Mouse (Mus musculus) spleen, adult 2 months (tissue): Measurements from ENCODE around the gene Cmtr1. TPM values are rescaled to one million over a fixed set of nuclear protein-coding genes. Genes with fewer than 3 reads are reported as not detected.

Experiments used
- DNase-seq, 2 experiments: peaks; one replicate each; pipeline versions ENCODE4 v3.0.0 to v3.0.0-alpha.2; 2012 to 2021; ENCODE audit warnings: low spot score in 2 of 2, low read depth in 1 of 2
- H3K27ac ChIP-seq: fragments of 200-500 bp; 2 replicates; pipeline ENCODE4 v1.5.1; 2012; ENCODE audit warnings: low read length, inconsistent platforms; ENCODE audit not compliant: insufficient read depth
- H3K27me3 ChIP-seq: fragments of 200-500 bp; 2 replicates; pipeline ENCODE4 v1.6.1; 2012; ENCODE audit warnings: mild to moderate bottlenecking, moderate library complexity, low read length, inconsistent platforms; ENCODE audit not compliant: control insufficient read depth, insufficient read depth
- H3K36me3 ChIP-seq: fragments of 200-500 bp; 2 replicates; pipeline ENCODE4 v1.6.1; 2012; ENCODE audit warnings: mild to moderate bottlenecking, low read length, inconsistent platforms; ENCODE audit not compliant: control insufficient read depth, insufficient read depth
- H3K4me1 ChIP-seq: fragments of 200-500 bp; 2 replicates; pipeline ENCODE4 v1.6.1; 2011; ENCODE audit warnings: inconsistent platforms; ENCODE audit not compliant: control insufficient read depth, insufficient read depth, insufficient read length
- H3K4me3 ChIP-seq: fragments of 200-500 bp; 2 replicates; pipeline ENCODE4 v1.5.1; 2011; ENCODE audit warnings: mild to moderate bottlenecking, inconsistent platforms; ENCODE audit not compliant: insufficient read depth, insufficient read length; ENCODE audit errors: extremely low read depth
- CTCF ChIP-seq: fragments of 200-500 bp; IDR thresholded peaks from 2 replicates; pipeline ENCODE4 v1.5.1; 2011; ENCODE audit warnings: mild to moderate bottlenecking, inconsistent platforms; ENCODE audit not compliant: insufficient read depth, insufficient read length, insufficient replicate concordance; ENCODE audit errors: extremely low read depth
- POLR2A ChIP-seq: fragments of 200-500 bp; IDR thresholded peaks from 2 replicates; pipeline ENCODE4 v1.6.1; 2011; ENCODE audit warnings: low read depth, low read length, inconsistent platforms
- WGBS: fragments of 180-500 bp; shearing (Covaris S2); methylation state at CpG from one replicate; pipeline ENCODE4 v1.1.7; 2018; 5-methylcytosine and 5-hydroxymethylcytosine counted together
- polyA plus RNA-seq: library from polyadenylated mRNA; depleted of rRNA; stranded (reverse); fragments of >200 nt; gene quantifications from 2 replicates; pipeline ENCODE4 v1.2.3, GENCODE M21; 2012

Gene Cmtr1
- polyA plus RNA-seq, 1 experiment = 34.3 TPM

DNA sequence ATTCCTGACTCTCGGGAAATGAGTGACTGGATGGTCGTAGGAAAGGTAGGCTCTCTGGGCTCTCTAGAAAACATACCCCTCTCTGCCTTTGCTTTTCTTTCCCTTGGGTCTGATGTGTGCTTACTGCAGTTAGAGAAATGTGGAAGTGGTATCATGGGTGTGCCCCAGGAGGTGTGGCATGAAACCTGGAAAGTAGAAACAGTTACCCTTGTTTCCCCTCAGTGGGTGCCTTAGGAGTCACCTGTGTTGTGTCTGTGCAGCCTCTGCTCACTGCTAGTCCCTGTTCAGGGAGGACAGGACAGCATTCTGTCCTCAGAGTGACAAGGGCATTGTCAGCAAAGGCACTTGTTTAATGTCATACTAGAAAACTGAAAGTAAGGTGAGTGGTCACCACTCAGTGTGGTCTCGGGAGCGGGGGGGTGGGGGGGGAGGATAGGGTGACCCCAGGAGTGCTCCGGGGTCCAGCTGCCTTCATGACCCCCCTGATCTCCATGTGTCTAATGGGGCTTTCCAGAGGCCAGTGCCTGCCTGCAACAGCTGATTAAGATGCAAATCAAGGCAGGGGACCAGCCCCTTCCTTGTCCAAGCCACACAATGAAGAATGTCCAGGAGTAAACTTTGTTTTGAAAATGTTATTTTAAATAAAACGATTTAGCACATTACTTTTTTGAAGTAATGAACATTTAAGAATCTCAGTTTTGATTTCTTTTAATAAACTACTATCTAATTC is 18.8 kb downstream of the Cmtr1 start:
- Histone ChIP-seq H3K27me3 (no peaks in the 10 kb centered on the region), H3K36me3 (peaks cover 52% of the 10 kb centered on the region), H3K27ac (peak overlapping the region; percentile 83), H3K4me1 (peaks cover 16% of the 10 kb centered on the region), H3K4me3 (no peak overlapping the region; the same call in 1 of the 2 replicates)
- peak; percentile 19 to 42 for DNase-seq
- no peak for TF ChIP-seq POLR2A
- no peak for TF ChIP-seq CTCF
- WGBS = 70% methylated on average over 6 of the region's 6 CpGs

- WGBS = 81% methylated on average over 2 of the region's 2 CpGs
- Histone ChIP-seq H3K27me3 (no peaks in the 10 kb centered on the region), H3K27ac (peak overlapping the region; percentile 74), H3K36me3 (peaks cover 55% of the 10 kb centered on the region), H3K4me1 (peaks cover 16% of the 10 kb centered on the region), H3K4me3 (no peak overlapping the region)
- no peak for DNase-seq
- no peak for TF ChIP-seq POLR2A
- no peak for TF ChIP-seq CTCF
These were observed 19.8 kb downstream of the Cmtr1 start for GRCm38 (mm10) chr17:29680174-29680573.

GRCm38 (mm10) chr17:29680921-29681320 is 20.5 kb downstream of the Cmtr1 start:
- no peak overlapping the region for H3K4me3 ChIP-seq
- whole genome bisulfite sequencing = 33% methylated on average over 2 of the region's 2 CpGs
- peak overlapping the region; percentile 74 for H3K27ac ChIP-seq
- peaks cover 16% of the 10 kb centered on the region for H3K4me1 ChIP-seq
- TF ChIP-seq CTCF (no peak), POLR2A (no peak)
- peaks cover 55% of the 10 kb centered on the region for H3K36me3 ChIP-seq
- peak in 1 of 2 experiments; percentile 33 for DNase-seq
- H3K27me3 ChIP-seq = no peaks in the 10 kb centered on the region

GRCm38 (mm10) chr17:29681669-29682068 is 21.3 kb downstream of the Cmtr1 start:
- Histone ChIP-seq H3K4me3 (no peak overlapping the region), H3K27me3 (no peaks in the 10 kb centered on the region), H3K4me1 (peaks cover 16% of the 10 kb centered on the region), H3K27ac (peak overlapping the region; percentile 74; the same call in 1 of the 2 replicates), H3K36me3 (peaks cover 53% of the 10 kb centered on the region)
- DNase-seq = no peak
- 96% methylated on average over 9 of the region's 9 CpGs for WGBS
- TF ChIP-seq CTCF = no peak
- TF ChIP-seq POLR2A = no peak

- TF ChIP-seq CTCF (no peak), POLR2A (no peak)
- no peaks in the 10 kb centered on the region for H3K27me3 ChIP-seq
- H3K4me3 ChIP-seq = no peak overlapping the region
- 96% methylated on average over 7 of the region's 7 CpGs for WGBS
- H3K4me1 ChIP-seq = peaks cover 16% of the 10 kb centered on the region
- no peak overlapping the region for H3K27ac ChIP-seq
- no peak for DNase-seq
- H3K36me3 ChIP-seq = peaks cover 53% of the 10 kb centered on the region
These were observed 21.9 kb downstream of the Cmtr1 start for GRCm38 (mm10) chr17:29682261-29682660.

DNA sequence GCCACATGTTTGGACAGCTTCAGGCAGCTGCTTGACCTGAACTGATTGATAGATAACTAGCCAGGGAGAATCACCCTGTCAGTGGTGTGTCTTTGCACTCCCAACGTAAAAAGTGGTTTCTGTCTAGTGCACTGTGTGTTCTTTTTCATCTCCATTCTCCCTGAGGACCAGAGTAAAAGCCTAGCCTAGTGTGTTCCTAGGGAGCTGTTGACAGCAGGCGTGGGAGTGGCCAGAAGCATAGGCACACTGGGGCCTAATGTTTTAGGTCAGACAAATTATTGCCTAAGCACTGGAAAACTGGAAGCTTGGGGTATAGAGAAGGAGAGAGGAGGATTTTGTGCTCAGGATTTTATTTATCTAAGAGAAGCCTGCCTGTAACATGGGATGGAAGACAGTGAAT is 22.7 kb downstream of the Cmtr1 start:
- no peak overlapping the region for H3K27ac ChIP-seq
- no peak overlapping the region for H3K4me3 ChIP-seq
- 96% methylated on average over 2 of the region's 2 CpGs for WGBS
- no peaks in the 10 kb centered on the region for H3K27me3 ChIP-seq
- TF ChIP-seq POLR2A = no peak
- no peak for TF ChIP-seq CTCF
- H3K36me3 ChIP-seq = peaks cover 57% of the 10 kb centered on the region
- H3K4me1 ChIP-seq = peaks cover 16% of the 10 kb centered on the region
- DNase-seq = no peak

DNA sequence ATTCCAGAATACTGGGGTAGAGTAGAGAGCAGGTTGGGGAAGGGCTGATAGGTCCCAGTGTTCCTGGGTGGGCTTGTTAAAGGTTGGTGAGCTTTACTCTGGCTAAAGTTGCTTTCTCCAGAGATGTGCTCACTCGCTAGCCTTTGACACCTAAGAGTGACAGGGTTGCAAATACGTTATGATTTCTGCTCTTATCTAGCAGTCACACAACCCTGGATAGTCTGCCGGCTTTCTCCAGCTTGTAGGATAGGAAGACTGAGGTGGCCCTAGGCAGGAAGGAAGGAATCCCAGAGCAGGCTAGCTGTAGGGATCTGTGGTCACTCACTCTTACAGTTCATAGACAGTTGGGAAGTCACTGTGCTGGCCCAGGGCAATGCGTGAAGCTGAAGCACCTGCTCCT is 23.9 kb downstream of the Cmtr1 start:
- peaks cover 10% of the 10 kb centered on the region for H3K4me1 ChIP-seq
- no peak overlapping the region for H3K4me3 ChIP-seq
- 89% methylated on average over 4 of the region's 4 CpGs for WGBS
- DNase-seq = no peak
- H3K36me3 ChIP-seq = peaks cover 63% of the 10 kb centered on the region
- no peak overlapping the region for H3K27ac ChIP-seq
- H3K27me3 ChIP-seq = no peaks in the 10 kb centered on the region
- TF ChIP-seq CTCF (no peak), POLR2A (no peak)

DNA sequence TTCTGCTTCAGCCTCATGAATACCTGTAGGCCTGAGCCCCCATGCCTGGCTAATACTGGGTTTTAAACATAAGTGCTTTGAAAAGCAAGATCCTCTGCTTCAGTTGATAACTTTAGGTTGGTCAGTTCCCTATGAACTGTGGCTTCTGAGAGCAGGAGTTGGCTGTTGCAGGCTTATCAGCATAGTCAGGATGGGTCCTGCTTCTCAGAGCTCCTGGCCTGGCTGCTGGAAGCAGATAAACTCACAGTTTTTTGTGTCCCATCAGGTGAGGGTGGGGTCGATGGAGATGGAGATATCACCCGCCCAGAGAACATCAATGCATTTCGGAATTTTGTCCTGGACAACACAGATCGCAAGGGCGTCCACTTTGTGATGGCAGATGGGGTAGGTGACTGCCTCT is 26.4 kb downstream of the Cmtr1 start:
- Histone ChIP-seq H3K36me3 (peaks cover 75% of the 10 kb centered on the region), H3K27me3 (no peaks in the 10 kb centered on the region), H3K4me3 (no peak overlapping the region), H3K27ac (no peak overlapping the region), H3K4me1 (no peaks in the 10 kb centered on the region; the same call in 1 of the 2 replicates)
- WGBS = 84% methylated on average over 5 of the region's 5 CpGs
- no peak for TF ChIP-seq POLR2A
- no peak for DNase-seq
